In genomic region chr10:124731219-124731836, GRCm38 (mm10) we compare ENCODE assay signal across 27 mouse cellular contexts.
A peak's percentile ranks its signal among the peaks of the same experiment; 100 is the strongest.
DNase-seq lines count a peak whose midpoint lies in the region; ATAC-seq and TF ChIP-seq lines count a peak whose summit lies in the region.
"Had no signal": no experiment of that assay in that cellular context is flagged by ENCODE, and none has a peak within 500 bp of the region (broad histone marks: within the 10 kb centered on the region; RNA-seq: fewer than 3 reads in every experiment).

No protein-coding gene starts in this region.

- no peak overlapping the region for H3K9ac ChIP-seq in liver, embryonic 11.5 days (ENCODE audit: low read depth, low read length)
- no peak overlapping the region for H3K9ac ChIP-seq in liver, embryonic 14.5 days (replicated peaks)
- H3K9ac ChIP-seq in stomach, embryonic 15.5 days = no peak overlapping the region
- H3K9ac ChIP-seq: embryonic facial prominence, embryonic 13.5 days; forebrain, embryonic 12.5 days; forebrain, embryonic 15.5 days; heart, embryonic 12.5 days; heart, embryonic 15.5 days; hindbrain, embryonic 13.5 days had no signal

- H3K4me2 ChIP-seq in liver, embryonic 11.5 days = no peak overlapping the region
- H3K4me2 ChIP-seq in liver, embryonic 14.5 days (ENCODE audit: low read depth) = no peak overlapping the region
- H3K4me2 ChIP-seq in stomach, embryonic 15.5 days = no peak overlapping the region
- H3K4me2 ChIP-seq: embryonic facial prominence, embryonic 13.5 days; forebrain, embryonic 12.5 days; forebrain, embryonic 15.5 days; heart, embryonic 12.5 days; heart, embryonic 15.5 days; hindbrain, embryonic 13.5 days had no signal

- no peaks in the 10 kb centered on the region for H3K27me3 ChIP-seq in liver, embryonic 11.5 days (replicated peaks; ENCODE audit: control insufficient read depth, insufficient read depth, low read length)
- no peaks in the 10 kb centered on the region for H3K27me3 ChIP-seq in liver, embryonic 14.5 days (ENCODE audit: control insufficient read depth, insufficient read depth, low read length)
- no peaks in the 10 kb centered on the region for H3K27me3 ChIP-seq in stomach, embryonic 15.5 days (replicated peaks)
- H3K27me3 ChIP-seq: embryonic facial prominence, embryonic 13.5 days; forebrain, embryonic 12.5 days; forebrain, embryonic 15.5 days; heart, embryonic 12.5 days; heart, embryonic 15.5 days; hindbrain, embryonic 13.5 days had no signal

- TF ChIP-seq EP300 in liver, embryonic 14.5 days (IDR thresholded peaks at IDR 0.05; ENCODE audit: low read depth) = no peak

- no peaks in the 10 kb centered on the region for H3K36me3 ChIP-seq in liver, embryonic 11.5 days (ENCODE audit: control insufficient read depth, insufficient read depth, low read length)
- no peaks in the 10 kb centered on the region for H3K36me3 ChIP-seq in liver, embryonic 14.5 days (replicated peaks; ENCODE audit: control insufficient read depth, insufficient read depth, low read depth)
- H3K36me3 ChIP-seq in stomach, embryonic 15.5 days = no peaks in the 10 kb centered on the region
- H3K36me3 ChIP-seq: embryonic facial prominence, embryonic 10.5 days; embryonic facial prominence, embryonic 13.5 days; forebrain, embryonic 12.5 days; forebrain, embryonic 15.5 days; heart, embryonic 12.5 days; heart, embryonic 15.5 days; hindbrain, embryonic 10.5 days; hindbrain, embryonic 13.5 days had no signal

- H3K27ac ChIP-seq in liver, embryonic 11.5 days (ENCODE audit: low read depth, low read length) = no peak overlapping the region
- no peak overlapping the region for H3K27ac ChIP-seq in liver, embryonic 14.5 days
- no peak overlapping the region for H3K27ac ChIP-seq in stomach, embryonic 15.5 days
- H3K27ac ChIP-seq: embryonic facial prominence, embryonic 10.5 days; embryonic facial prominence, embryonic 13.5 days; forebrain, embryonic 12.5 days; forebrain, embryonic 15.5 days; heart, embryonic 15.5 days; hindbrain, embryonic 10.5 days; hindbrain, embryonic 13.5 days had no signal

- H3K9me3 ChIP-seq in liver, embryonic 11.5 days (ENCODE audit: control insufficient read depth, low read length) = no peaks in the 10 kb centered on the region
- no peaks in the 10 kb centered on the region for H3K9me3 ChIP-seq in liver, embryonic 14.5 days (ENCODE audit: control insufficient read depth, low read length)
- no peaks in the 10 kb centered on the region for H3K9me3 ChIP-seq in stomach, embryonic 15.5 days
- H3K9me3 ChIP-seq: embryonic facial prominence, embryonic 10.5 days; embryonic facial prominence, embryonic 13.5 days; forebrain, embryonic 12.5 days; forebrain, embryonic 15.5 days; heart, embryonic 12.5 days; heart, embryonic 15.5 days; hindbrain, embryonic 10.5 days; hindbrain, embryonic 13.5 days had no signal

- peak; percentile 51; the same call in 1 of the 2 replicates for ATAC-seq in liver, embryonic 11.5 days (replicated peaks; ENCODE audit: low FRiP score)
- 0 out of 2 replicates have a peak, but pooled peaks have one; percentile 35 for ATAC-seq in liver, embryonic 14.5 days (ENCODE audit: insufficient read depth)
- 0 out of 2 replicates have a peak, but pooled peaks have one; percentile 43 for ATAC-seq in stomach, embryonic 15.5 days (ENCODE audit: insufficient read depth, low FRiP score, low read depth)
- ATAC-seq: CD4-positive, CD25-positive, alpha-beta regulatory T cell, adult 4 months; forebrain, embryonic 15.5 days had no signal

- TF ChIP-seq CTCF in liver, embryonic 14.5 days (IDR thresholded peaks at IDR 0.05; ENCODE audit: low read depth) = no peak

- no peaks in the 10 kb centered on the region for H3K4me1 ChIP-seq in liver, embryonic 11.5 days (replicated peaks; ENCODE audit: control insufficient read depth, insufficient read depth, low read length)
- H3K4me1 ChIP-seq in liver, embryonic 14.5 days (replicated peaks; ENCODE audit: control insufficient read depth in 2 of 2, insufficient read depth in 2 of 2, low read length in 1 of 2) = no peaks in the 10 kb centered on the region
- H3K4me1 ChIP-seq in stomach, embryonic 15.5 days = no peaks in the 10 kb centered on the region
- H3K4me1 ChIP-seq: embryonic facial prominence, embryonic 10.5 days; embryonic facial prominence, embryonic 13.5 days; forebrain, embryonic 12.5 days; forebrain, embryonic 15.5 days; heart, embryonic 12.5 days; heart, embryonic 15.5 days; hindbrain, embryonic 10.5 days; hindbrain, embryonic 13.5 days had no signal

- DNase-seq in liver, embryonic 11.5 days (ENCODE audit: low spot score) = no peak
- DNase-seq in liver = no peak
- no peak for DNase-seq in liver, embryonic 14.5 days (ENCODE audit: low read depth in 3 of 3, low spot score in 3 of 3)
- DNase-seq in ovary, postnatal 36 days (ENCODE audit: low spot score) = no peak
- no peak for DNase-seq in layer of hippocampus, adult 8-10 months (ENCODE audit: low spot score in 2 of 2)
- DNase-seq: adrenal gland, adult 2 months; adrenal gland, postnatal 14 days; cerebellum, adult 11-12 months; cerebellum, adult 8-10 months; cerebellum, postnatal 10 days; cerebellum, postnatal 36 days; embryo, embryonic 11 days; gastrocnemius, postnatal 25 days; heart, adult 18-20 months; heart, postnatal 10 days; heart, postnatal 36 days had no signal

- H3K4me3 ChIP-seq in liver, embryonic 11.5 days (ENCODE audit: low read depth, low read length) = no peak overlapping the region
- no peak overlapping the region for H3K4me3 ChIP-seq in liver, embryonic 14.5 days (ENCODE audit: insufficient read depth in 1 of 2, low read depth in 2 of 2, low read length in 2 of 2)
- H3K4me3 ChIP-seq in stomach, embryonic 15.5 days (replicated peaks) = no peak overlapping the region
- H3K4me3 ChIP-seq: embryonic facial prominence, embryonic 10.5 days; embryonic facial prominence, embryonic 13.5 days; erythroblast, embryonic 14.5 days; forebrain, embryonic 12.5 days; forebrain, embryonic 15.5 days; heart, embryonic 12.5 days; heart, embryonic 15.5 days; hindbrain, embryonic 10.5 days; hindbrain, embryonic 13.5 days had no signal

- WGBS in liver, embryonic 11.5 days = 68% methylated on average over 7 of the region's 7 CpGs
- WGBS in liver, embryonic 14.5 days (ENCODE audit: insufficient replicate concordance) = 55% methylated on average over 7 of the region's 7 CpGs
- WGBS in stomach, embryonic 15.5 days = 65% methylated on average over 7 of the region's 7 CpGs
